Mouse (Mus musculus): ENCODE results near the gene Msantd3. TPM values are rescaled to one million over a fixed set of nuclear protein-coding genes. Genes with fewer than 3 reads are reported as not detected.

Gene Msantd3
- polyA plus RNA-seq, 1 experiment from 2014 or later, result 30.3 TPM

- 83% methylated on average over 7 of the region's 7 CpGs for WGBS (ENCODE audit: insufficient replicate concordance)
- ATAC-seq (replicated peaks; ENCODE audit: insufficient number of reproducible peaks, low FRiP score, low TSS enrichment), result no peak
- Histone ChIP-seq H3K4me2 (no peak overlapping the region), H3K4me1 (ENCODE audit: control insufficient read depth, insufficient read depth, low read length) (peaks cover 2% of the 10 kb centered on the region; the same call in 1 of the 2 replicates), H3K36me3 (ENCODE audit: control insufficient read depth, insufficient read depth, low read length) (no peaks in the 10 kb centered on the region), H3K4me3 (ENCODE audit: low read depth, low read length) (no peak overlapping the region), H3K9ac (ENCODE audit: low read depth, low read length) (no peak overlapping the region), H3K27me3 (ENCODE audit: control insufficient read depth, insufficient read depth, low read length) (no peaks in the 10 kb centered on the region), H3K9me3 (replicated peaks; ENCODE audit: control insufficient read depth, low read length) (no peaks in the 10 kb centered on the region), H3K27ac (ENCODE audit: low read depth, low read length) (no peak overlapping the region)
These were observed 36.6 kb downstream of the Msantd3 start for GRCm38 (mm10) chr4:48576361-48576760.

DNA sequence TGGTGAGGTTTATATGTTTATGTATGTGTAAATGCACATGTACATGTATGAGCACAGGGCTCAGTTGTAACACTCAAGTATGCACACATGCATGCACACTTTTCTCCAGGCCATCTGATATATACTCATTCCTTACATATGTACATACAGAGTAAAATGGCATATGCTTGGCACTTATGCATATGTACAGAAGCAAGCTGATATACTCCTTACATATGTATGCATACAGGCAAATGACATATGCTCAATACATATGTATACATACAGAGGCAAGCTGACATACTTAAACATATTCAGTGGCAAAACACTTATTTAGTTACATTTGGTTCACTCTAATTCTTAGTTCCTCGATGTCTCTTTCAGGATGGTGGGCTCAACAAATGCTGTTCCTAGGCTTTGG is 38.1 kb downstream of the Msantd3 start:
- WGBS (ENCODE audit: insufficient replicate concordance), result 78% methylated on average over 1 of the region's 1 CpGs
- Histone ChIP-seq H3K4me2 (no peak overlapping the region), H3K4me1 (ENCODE audit: control insufficient read depth, insufficient read depth, low read length) (peaks cover 3% of the 10 kb centered on the region; the same call in 1 of the 2 replicates), H3K9me3 (replicated peaks; ENCODE audit: control insufficient read depth, low read length) (no peaks in the 10 kb centered on the region), H3K36me3 (ENCODE audit: control insufficient read depth, insufficient read depth, low read length) (no peaks in the 10 kb centered on the region), H3K9ac (ENCODE audit: low read depth, low read length) (no peak overlapping the region), H3K27ac (ENCODE audit: low read depth, low read length) (no peak overlapping the region), H3K27me3 (ENCODE audit: control insufficient read depth, insufficient read depth, low read length) (no peaks in the 10 kb centered on the region), H3K4me3 (ENCODE audit: low read depth, low read length) (no peak overlapping the region)
- ATAC-seq (replicated peaks; ENCODE audit: insufficient number of reproducible peaks, low FRiP score, low TSS enrichment), result no peak

DNA sequence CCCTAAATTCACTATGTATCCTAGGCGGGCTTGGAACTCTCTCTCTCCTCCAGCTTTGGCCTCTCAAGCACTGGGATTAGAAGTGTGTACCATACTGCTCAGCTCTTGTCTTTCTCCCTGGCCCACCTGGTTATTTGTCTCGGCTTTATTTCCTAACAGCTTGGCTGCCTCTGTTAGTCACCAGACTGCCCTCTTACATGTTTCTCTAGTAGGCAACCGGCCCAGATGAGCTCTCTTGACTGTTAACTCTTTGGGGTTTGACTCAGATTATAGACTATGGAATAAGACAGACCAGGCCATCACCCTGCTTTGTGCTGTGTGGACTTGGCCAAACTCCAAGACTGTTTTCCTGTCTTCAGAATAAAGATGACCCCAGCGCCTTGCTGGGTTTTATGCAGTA is 38.7 kb downstream of the Msantd3 start:
- ATAC-seq (replicated peaks; ENCODE audit: insufficient number of reproducible peaks, low FRiP score, low TSS enrichment), result no peak
- 52% methylated on average over 4 of the region's 4 CpGs for WGBS (ENCODE audit: insufficient replicate concordance)
- Histone ChIP-seq H3K9me3 (replicated peaks; ENCODE audit: control insufficient read depth, low read length) (no peaks in the 10 kb centered on the region), H3K9ac (ENCODE audit: low read depth, low read length) (no peak overlapping the region), H3K4me1 (ENCODE audit: control insufficient read depth, insufficient read depth, low read length) (peaks cover 3% of the 10 kb centered on the region; the same call in 1 of the 2 replicates), H3K27me3 (ENCODE audit: control insufficient read depth, insufficient read depth, low read length) (no peaks in the 10 kb centered on the region), H3K27ac (ENCODE audit: low read depth, low read length) (no peak overlapping the region), H3K4me2 (no peak overlapping the region), H3K36me3 (ENCODE audit: control insufficient read depth, insufficient read depth, low read length) (no peaks in the 10 kb centered on the region), H3K4me3 (ENCODE audit: low read depth, low read length) (no peak overlapping the region)

GRCm38 (mm10) chr4:48579475-48580110 is 39.9 kb downstream of the Msantd3 start:
- H3K9ac ChIP-seq (ENCODE audit: low read depth, low read length), result no peak overlapping the region
- H3K36me3 ChIP-seq (ENCODE audit: control insufficient read depth, insufficient read depth, low read length), result no peaks in the 10 kb centered on the region
- no peaks in the 10 kb centered on the region for H3K27me3 ChIP-seq (ENCODE audit: control insufficient read depth, insufficient read depth, low read length)
- 60% methylated on average over 6 of the region's 6 CpGs for WGBS (ENCODE audit: insufficient replicate concordance)
- no peak for ATAC-seq (replicated peaks; ENCODE audit: insufficient number of reproducible peaks, low FRiP score, low TSS enrichment)
- no peak overlapping the region for H3K4me2 ChIP-seq
- no peaks in the 10 kb centered on the region for H3K9me3 ChIP-seq (replicated peaks; ENCODE audit: control insufficient read depth, low read length)
- peaks cover 3% of the 10 kb centered on the region; the same call in 1 of the 2 replicates for H3K4me1 ChIP-seq (ENCODE audit: control insufficient read depth, insufficient read depth, low read length)
- no peak overlapping the region for H3K4me3 ChIP-seq (ENCODE audit: low read depth, low read length)
- H3K27ac ChIP-seq (ENCODE audit: low read depth, low read length), result no peak overlapping the region

DNA sequence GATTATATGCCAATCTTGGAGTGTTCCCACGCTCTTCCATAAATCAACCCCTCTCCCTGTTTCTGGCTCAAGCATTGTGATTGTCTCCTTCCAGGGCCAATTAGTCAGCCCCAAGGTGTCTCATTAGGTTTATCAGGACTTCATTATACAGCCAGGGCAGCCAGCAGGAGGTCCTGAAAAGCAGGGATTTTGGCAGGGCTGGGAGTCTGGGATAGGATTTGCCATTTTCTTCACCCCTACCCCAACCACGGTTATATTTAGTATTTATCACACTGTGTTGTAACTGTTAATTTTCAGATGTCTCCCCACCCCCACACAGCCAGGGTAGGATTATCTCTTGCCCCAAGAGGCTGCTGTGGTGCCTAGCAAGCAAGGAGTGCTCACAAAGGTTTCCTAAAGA is 41.5 kb downstream of the Msantd3 start:
- H3K4me2 ChIP-seq, result no peak overlapping the region
- 27% methylated on average over 2 of the region's 2 CpGs for WGBS (ENCODE audit: insufficient replicate concordance)
- H3K27ac ChIP-seq (ENCODE audit: low read depth, low read length), result no peak overlapping the region
- H3K27me3 ChIP-seq (ENCODE audit: control insufficient read depth, insufficient read depth, low read length), result no peaks in the 10 kb centered on the region
- no peaks in the 10 kb centered on the region for H3K36me3 ChIP-seq (ENCODE audit: control insufficient read depth, insufficient read depth, low read length)
- no peak overlapping the region for H3K9ac ChIP-seq (ENCODE audit: low read depth, low read length)
- no peak for ATAC-seq (replicated peaks; ENCODE audit: insufficient number of reproducible peaks, low FRiP score, low TSS enrichment)
- no peak overlapping the region for H3K4me3 ChIP-seq (ENCODE audit: low read depth, low read length)
- H3K9me3 ChIP-seq (replicated peaks; ENCODE audit: control insufficient read depth, low read length), result no peaks in the 10 kb centered on the region
- H3K4me1 ChIP-seq (ENCODE audit: control insufficient read depth, insufficient read depth, low read length), result peaks cover 3% of the 10 kb centered on the region; the same call in 1 of the 2 replicates

GRCm38 (mm10) chr4:48581993-48582392 is 42.3 kb downstream of the Msantd3 start:
- Histone ChIP-seq H3K9me3 (replicated peaks; ENCODE audit: control insufficient read depth, low read length) (no peaks in the 10 kb centered on the region), H3K4me2 (no peak overlapping the region), H3K4me1 (ENCODE audit: control insufficient read depth, insufficient read depth, low read length) (peaks cover 8% of the 10 kb centered on the region; the same call in 1 of the 2 replicates), H3K4me3 (ENCODE audit: low read depth, low read length) (no peak overlapping the region), H3K36me3 (ENCODE audit: control insufficient read depth, insufficient read depth, low read length) (no peaks in the 10 kb centered on the region), H3K9ac (ENCODE audit: low read depth, low read length) (no peak overlapping the region), H3K27ac (ENCODE audit: low read depth, low read length) (no peak overlapping the region), H3K27me3 (ENCODE audit: control insufficient read depth, insufficient read depth, low read length) (no peaks in the 10 kb centered on the region)
- ATAC-seq (replicated peaks; ENCODE audit: insufficient number of reproducible peaks, low FRiP score, low TSS enrichment), result no peak
- 77% methylated on average over 2 of the region's 3 CpGs for WGBS (ENCODE audit: insufficient replicate concordance)

GRCm38 (mm10) chr4:48582941-48583340 is 43.2 kb downstream of the Msantd3 start:
- Histone ChIP-seq H3K4me1 (ENCODE audit: control insufficient read depth, insufficient read depth, low read length) (peaks cover 8% of the 10 kb centered on the region; the same call in 1 of the 2 replicates), H3K4me2 (no peak overlapping the region), H3K9me3 (replicated peaks; ENCODE audit: control insufficient read depth, low read length) (no peaks in the 10 kb centered on the region), H3K4me3 (ENCODE audit: low read depth, low read length) (no peak overlapping the region), H3K27ac (ENCODE audit: low read depth, low read length) (no peak overlapping the region), H3K27me3 (ENCODE audit: control insufficient read depth, insufficient read depth, low read length) (no peaks in the 10 kb centered on the region), H3K9ac (ENCODE audit: low read depth, low read length) (no peak overlapping the region), H3K36me3 (ENCODE audit: control insufficient read depth, insufficient read depth, low read length) (no peaks in the 10 kb centered on the region; the same call in 1 of the 2 replicates)
- 76% methylated on average over 2 of the region's 2 CpGs for WGBS (ENCODE audit: insufficient replicate concordance)
- ATAC-seq (replicated peaks; ENCODE audit: insufficient number of reproducible peaks, low FRiP score, low TSS enrichment), result no peak

- under 1% methylated on average over 36 of the region's 64 CpGs for WGBS (ENCODE audit: insufficient replicate concordance)
- H3K9me3 ChIP-seq (replicated peaks; ENCODE audit: control insufficient read depth, low read length), result no peaks in the 10 kb centered on the region
- peak within 1 kb of the TSS; percentile 91 for H3K27ac ChIP-seq (ENCODE audit: low read depth, low read length)
- no peaks in the 10 kb centered on the region for H3K27me3 ChIP-seq (ENCODE audit: control insufficient read depth, insufficient read depth, low read length)
- peaks cover 8% of the 10 kb centered on the region; the same call in 1 of the 2 replicates for H3K4me1 ChIP-seq (ENCODE audit: control insufficient read depth, insufficient read depth, low read length)
- no peaks in the 10 kb centered on the region; the same call in 1 of the 2 replicates for H3K36me3 ChIP-seq (ENCODE audit: control insufficient read depth, insufficient read depth, low read length)
- ATAC-seq (replicated peaks; ENCODE audit: insufficient number of reproducible peaks, low FRiP score, low TSS enrichment), result peak; percentile 78
- H3K9ac ChIP-seq (ENCODE audit: low read depth, low read length), result peak within 1 kb of the TSS; percentile 92
- H3K4me3 ChIP-seq (ENCODE audit: low read depth, low read length), result peak within 1 kb of the TSS; percentile 94
- H3K4me2 ChIP-seq, result peak within 1 kb of the TSS; percentile 84
These were observed 44.9 kb downstream of the Msantd3 start, which contains the start of gene Tmeff1 for GRCm38 (mm10) chr4:48584421-48585240. Gene Tmeff1, plus strand, starts transcription at chr4:48585174.
